Mouse (Mus musculus) retina, postnatal 7 days (tissue): ENCODE results near the gene Popdc2.
"Not testable (repeated sequence)": the region's sequence is repeated elsewhere in the genome, so short reads cannot be mapped to it uniquely, and the experiment has no call there.

Source experiments
- DNase-seq: peaks from one replicate; pipeline ENCODE4 v3.0.0-alpha.2; 2012; ENCODE audit warnings: low read depth, low spot score

Popdc2 gene

GRCm38 (mm10) chr16:38361933-38362332 is at the start of gene Popdc2:
Gene Popdc2 (plus strand): TSS chr16:38362209.
- DNase-seq, result no peak

GRCm38 (mm10) chr16:38318492-38318891 is 43.5 kb upstream of the Popdc2 start:
- no peak for DNase-seq

- no peak for DNase-seq
These were observed 42.9 kb upstream of the Popdc2 start for GRCm38 (mm10) chr16:38319087-38319486.

GRCm38 (mm10) chr16:38321452-38321935 is 40.5 kb upstream of the Popdc2 start:
- peak; percentile 25 for DNase-seq

GRCm38 (mm10) chr16:38324311-38324710 is 37.7 kb upstream of the Popdc2 start:
- DNase-seq, result no peak

GRCm38 (mm10) chr16:38326778-38327397 is 35.1 kb upstream of the Popdc2 start:
- no peak for DNase-seq

GRCm38 (mm10) chr16:38329340-38329739 is 32.7 kb upstream of the Popdc2 start:
- no peak for DNase-seq

GRCm38 (mm10) chr16:38334431-38334830 is 27.6 kb upstream of the Popdc2 start:
- DNase-seq, result no peak

GRCm38 (mm10) chr16:38338077-38338476 is 23.9 kb upstream of the Popdc2 start:
- DNase-seq, result not testable (repeated sequence)

GRCm38 (mm10) chr16:38341396-38342324 is 20.3 kb upstream of the Popdc2 start, which contains the start of gene Maats1:
Gene Maats1 (minus strand): TSS chr16:38342143.
- DNase-seq, result peak; percentile 34

- peak; percentile 36 for DNase-seq
These were observed 16.9 kb upstream of the Popdc2 start for GRCm38 (mm10) chr16:38344941-38345725.

- DNase-seq, result peak; percentile 87
These were observed 15.3 kb upstream of the Popdc2 start, which contains the start of the genes Cox17 and Gm21987 for GRCm38 (mm10) chr16:38346529-38347325. Gene Cox17 (plus strand): TSS chr16:38346991. Gene Gm21987 (plus strand): TSS chr16:38347040.

GRCm38 (mm10) chr16:38347588-38347987 is 14.4 kb upstream of the Popdc2 start:
- DNase-seq, result no peak

GRCm38 (mm10) chr16:38348217-38348761 is 13.7 kb upstream of the Popdc2 start:
- DNase-seq, result no peak

- no peak for DNase-seq
These were observed 12.1 kb upstream of the Popdc2 start for GRCm38 (mm10) chr16:38349881-38350280.

GRCm38 (mm10) chr16:38350361-38350855 is 11.6 kb upstream of the Popdc2 start:
- DNase-seq, result no peak

GRCm38 (mm10) chr16:38350939-38351338 is 11.1 kb upstream of the Popdc2 start:
- DNase-seq, result no peak

GRCm38 (mm10) chr16:38352031-38352430 is 10.0 kb upstream of the Popdc2 start:
- no peak for DNase-seq

GRCm38 (mm10) chr16:38352851-38353250 is 9.2 kb upstream of the Popdc2 start:
- no peak for DNase-seq

GRCm38 (mm10) chr16:38353642-38354041 is 8.4 kb upstream of the Popdc2 start:
- DNase-seq, result no peak
